Comparison of ENCODE assay signal across 8 mouse cellular contexts in genomic region chr12:38780006-38780954, GRCm38 (mm10). TPM values are rescaled to one million over a fixed set of nuclear protein-coding genes. Genes with fewer than 3 reads are reported as not detected.
A peak's percentile ranks its signal among the peaks of the same experiment; 100 is the strongest.
DNase-seq lines count a peak whose midpoint lies in the region; ATAC-seq and TF ChIP-seq lines count a peak whose summit lies in the region.

No protein-coding gene starts in this region.

- H3K27ac ChIP-seq in embryonic facial prominence, embryonic 14.5 days (replicated peaks; ENCODE audit: low read depth, low read length), result peak overlapping the region; percentile 87
- H3K27ac ChIP-seq in heart, embryonic 10.5 days, result peak overlapping the region; percentile 89
- peak overlapping the region; percentile 17 for H3K27ac ChIP-seq in liver, adult 2 months (replicated peaks; ENCODE audit: insufficient read depth, low read depth, low read length)
- H3K27ac ChIP-seq in midbrain, postnatal 0 days (ENCODE audit: low read depth, low read length), result peak overlapping the region; percentile 72
- H3K27ac ChIP-seq in stomach, embryonic 15.5 days, result peak overlapping the region; percentile 95

- H3K36me3 ChIP-seq in embryonic facial prominence, embryonic 14.5 days (ENCODE audit: control insufficient read depth, insufficient read depth, low read length), result no peaks in the 10 kb centered on the region
- no peaks in the 10 kb centered on the region for H3K36me3 ChIP-seq in heart, embryonic 10.5 days
- no peaks in the 10 kb centered on the region for H3K36me3 ChIP-seq in liver, adult 2 months (ENCODE audit: control insufficient read depth, insufficient read depth, low read length)
- H3K36me3 ChIP-seq in midbrain, postnatal 0 days (ENCODE audit: insufficient read depth, low read length), result no peaks in the 10 kb centered on the region
- no peaks in the 10 kb centered on the region for H3K36me3 ChIP-seq in stomach, embryonic 15.5 days

- TF ChIP-seq CTCF in liver, adult 2 months (IDR thresholded peaks at IDR 0.05; ENCODE audit: low read depth, low read length), result no peak
- TF ChIP-seq CTCF in midbrain, postnatal 0 days (IDR thresholded peaks at IDR 0.05), result peak; percentile 65

- under 1% methylated on average over 33 of the region's 33 CpGs for WGBS in embryonic facial prominence, embryonic 14.5 days
- under 1% methylated on average over 33 of the region's 33 CpGs for WGBS in heart, embryonic 10.5 days
- under 1% methylated on average over 33 of the region's 33 CpGs for WGBS in liver, adult 2 months
- under 1% methylated on average over 33 of the region's 33 CpGs for WGBS in midbrain, postnatal 0 days
- under 1% methylated on average over 33 of the region's 33 CpGs for WGBS in stomach, embryonic 15.5 days

- H3K4me2 ChIP-seq in embryonic facial prominence, embryonic 14.5 days (ENCODE audit: low read depth, low read length), result peak overlapping the region; percentile 74
- peak overlapping the region; percentile 97 for H3K4me2 ChIP-seq in midbrain, postnatal 0 days (ENCODE audit: low read depth, low read length, poor library complexity, severe bottlenecking)
- peak overlapping the region; percentile 97 for H3K4me2 ChIP-seq in stomach, embryonic 15.5 days

- H3K4me3 ChIP-seq in embryonic facial prominence, embryonic 14.5 days (ENCODE audit: low read depth, low read length), result peak overlapping the region; percentile 48
- peak overlapping the region; percentile 71 for H3K4me3 ChIP-seq in heart, embryonic 10.5 days
- H3K4me3 ChIP-seq in liver, adult 2 months (ENCODE audit: insufficient read depth, low read depth, low read length), result peak overlapping the region; percentile 64
- peak overlapping the region; percentile 57 for H3K4me3 ChIP-seq in midbrain, postnatal 0 days (ENCODE audit: low read depth, low read length)
- H3K4me3 ChIP-seq in stomach, embryonic 15.5 days (replicated peaks), result peak overlapping the region; percentile 60

- H3K4me1 ChIP-seq in embryonic facial prominence, embryonic 14.5 days (ENCODE audit: control insufficient read depth, insufficient read depth, low read length), result no peaks in the 10 kb centered on the region
- no peaks in the 10 kb centered on the region for H3K4me1 ChIP-seq in heart, embryonic 10.5 days
- H3K4me1 ChIP-seq in liver, adult 2 months (ENCODE audit: control insufficient read depth, insufficient read depth, low read length), result peaks cover 7% of the 10 kb centered on the region
- H3K4me1 ChIP-seq in midbrain, postnatal 0 days (ENCODE audit: insufficient read depth, low read length), result no peaks in the 10 kb centered on the region
- H3K4me1 ChIP-seq in stomach, embryonic 15.5 days, result no peaks in the 10 kb centered on the region

- no peaks in the 10 kb centered on the region for H3K27me3 ChIP-seq in embryonic facial prominence, embryonic 14.5 days (replicated peaks; ENCODE audit: control insufficient read depth, insufficient read depth, low read length)
- H3K27me3 ChIP-seq in heart, embryonic 10.5 days (ENCODE audit: insufficient read depth, poor library complexity, severe bottlenecking), result no peaks in the 10 kb centered on the region
- H3K27me3 ChIP-seq in liver, adult 2 months (ENCODE audit: control insufficient read depth, insufficient read depth, low read length), result no peaks in the 10 kb centered on the region
- H3K27me3 ChIP-seq in midbrain, postnatal 0 days (ENCODE audit: insufficient read depth, low read length), result no peaks in the 10 kb centered on the region
- H3K27me3 ChIP-seq in stomach, embryonic 15.5 days (replicated peaks), result no peaks in the 10 kb centered on the region

- peak; percentile 40 to 42 for DNase-seq in B cell, adult 2 months
- DNase-seq in adrenal gland, postnatal 36 days, result peak; percentile 74 to 77
- peak; percentile 95 for DNase-seq in embryonic facial prominence, embryonic 14.5 days (ENCODE audit: low spot score)
- DNase-seq in heart, embryonic 10.5 days (ENCODE audit: low spot score), result peak; percentile 91
- DNase-seq in kidney, adult 9 months, result peak; percentile 77
- DNase-seq in liver, adult 2 months (ENCODE audit: extremely low read depth, low read depth, low spot score), result peak; percentile 30
- peak; percentile 90 for DNase-seq in midbrain, postnatal 0 days (ENCODE audit: low spot score)

- no peaks in the 10 kb centered on the region for H3K79me2 ChIP-seq in liver, adult 2 months (ENCODE audit: control insufficient read depth, insufficient read depth, low read length)

- ATAC-seq in embryonic facial prominence, embryonic 14.5 days (ENCODE audit: low read depth), result peak; percentile 19; the same call in 1 of the 2 replicates
- ATAC-seq in midbrain, postnatal 0 days (ENCODE audit: low FRiP score), result peak; percentile 35
- ATAC-seq in stomach, embryonic 15.5 days (ENCODE audit: insufficient read depth, low FRiP score, low read depth), result no peak

- TF ChIP-seq POLR2A in liver, adult 2 months (IDR thresholded peaks at IDR 0.05; ENCODE audit: extremely low read depth, insufficient read depth, low read length), result no peak

- peak overlapping the region; percentile 60 for H3K9ac ChIP-seq in embryonic facial prominence, embryonic 14.5 days (ENCODE audit: low read depth, low read length)
- H3K9ac ChIP-seq in liver, adult 2 months (ENCODE audit: low read depth, low read length), result peak overlapping the region; percentile 32
- H3K9ac ChIP-seq in midbrain, postnatal 0 days (replicated peaks; ENCODE audit: low read length, poor library complexity, severe bottlenecking), result peak overlapping the region; percentile 55
- H3K9ac ChIP-seq in stomach, embryonic 15.5 days, result peak overlapping the region; percentile 20; the same call in 1 of the 2 replicates

- H3K9me3 ChIP-seq in embryonic facial prominence, embryonic 14.5 days (ENCODE audit: control insufficient read depth, low read length), result no peaks in the 10 kb centered on the region
- no peaks in the 10 kb centered on the region for H3K9me3 ChIP-seq in heart, embryonic 10.5 days
- H3K9me3 ChIP-seq in midbrain, postnatal 0 days (ENCODE audit: low read length), result no peaks in the 10 kb centered on the region
- H3K9me3 ChIP-seq in stomach, embryonic 15.5 days, result no peaks in the 10 kb centered on the region

RNA-seq across cellular contexts. Expression of gene Etv1, which starts 1.1 kb away (rescaled TPM):
- total RNA-seq in adrenal gland, postnatal 36 days (2021), result 10 to 100 TPM; 57.7 to 75.9 TPM
- 22.6 and 22.8 TPM in 2 replicates for polyA plus RNA-seq in embryonic facial prominence, embryonic 14.5 days (2014; fragmentation: Nextera tagmentation; extraction: Ambion mirVana)
- 18.5 and 21.1 TPM in 2 replicates for polyA plus RNA-seq in heart, embryonic 10.5 days (2016; fragmentation: Nextera tagmentation; extraction: Ambion mirVana)
- 0.83 and 0.87 TPM in 2 replicates for total RNA-seq in liver, adult 2 months (2014; rRNA removed)
- polyA plus RNA-seq in liver, adult 2 months (2012; rRNA removed), result 0.23 and 0.39 TPM in 2 replicates
- 16.6 and 22.3 TPM in 2 replicates for total RNA-seq in midbrain, postnatal 0 days (2014; rRNA removed)
- 23.3 and 24.0 TPM in 2 replicates for polyA plus RNA-seq in midbrain, postnatal 0 days (2015; fragmentation: Nextera tagmentation; extraction: Ambion mirVana)
- polyA plus RNA-seq in stomach, embryonic 15.5 days (2015; fragmentation: Nextera tagmentation; extraction: Ambion mirVana), result 35.8 and 41.8 TPM in 2 replicates

Comparison
In these comparisons a context has a peak if more than half of its experiments do, and no peak if none do; other contexts are left out.
1. DNase-seq: peak in every context shown above with its lines; median percentile 95 in embryonic facial prominence, embryonic 14.5 days; 91 in heart, embryonic 10.5 days; 90 in midbrain, postnatal 0 days; 77 in kidney, adult 9 months; 76 in adrenal gland, postnatal 36 days; 41 in B cell, adult 2 months; 30 in liver, adult 2 months.
2. H3K27ac ChIP-seq: peak in every context shown above with its lines; median percentile 95 in stomach, embryonic 15.5 days; 89 in heart, embryonic 10.5 days; 87 in embryonic facial prominence, embryonic 14.5 days; 72 in midbrain, postnatal 0 days; 17 in liver, adult 2 months.
3. RNA of gene Etv1, which starts 1.1 kb away (polyA plus RNA-seq): 35.8 to 41.8 TPM in stomach, embryonic 15.5 days, 23.3 to 24.0 TPM in midbrain, postnatal 0 days, 22.6 to 22.8 TPM in embryonic facial prominence, embryonic 14.5 days and 18.5 to 21.1 TPM in heart, embryonic 10.5 days; 0.23 to 0.39 TPM in liver, adult 2 months; every median in the first group is over 10 times any median in the second.
4. Peak in every context shown above with its lines, with median percentiles within 50 percentile points of each other: H3K4me2 ChIP-seq, H3K4me3 ChIP-seq and H3K9ac ChIP-seq.